Mouse (Mus musculus) gastrocnemius, postnatal 14 days (tissue): ENCODE measurements around the gene Pick1. TPM values are rescaled to one million over a fixed set of nuclear protein-coding genes. Genes with fewer than 3 reads are reported as not detected.

Experiments used
- DNase-seq: peaks from one replicate; pipeline ENCODE4 v3.0.0; 2021; ENCODE audit warnings: mixed read lengths
- intact Hi-C: fragments of 180-260 bp; cut with DNase I; formaldehyde crosslinking; loops from one replicate; pipeline ENCODE4 v1.15.1; 2025; ENCODE audit warnings: low total_unique reads
- total RNA-seq, 2 experiments: library from RNA; stranded (reverse); gene quantifications; 2 replicates each; pipeline ENCODE4 v1.2.3; 2021

Pick1 gene
- total RNA-seq, 2 experiments from 2014 or later, result 22.3 to 26.3 TPM

- DNase-seq, result no peak
- intact Hi-C loops, result no loop called here
Measured at GRCm38 (mm10) chr15:79298553-79298952, 69.6 kb downstream of the Pick1 start.

Other genes with a start within 250 kb of the Pick1 start
- gene H1f0, start 200.7 kb upstream of the Pick1 start, total RNA-seq, result 100 to 1,000 TPM; 129 to 164 TPM
- gene Galr3, start 187.3 kb upstream of the Pick1 start, total RNA-seq, result under 1 TPM in 1 of 2 experiments, not detected in 1; 0.23 TPM
- 1 to 10 TPM; 5.4 to 6.1 TPM for gene Ankrd54, start 166.3 kb upstream of the Pick1 start, total RNA-seq
- 10 to 100 TPM; 65.8 to 69.7 TPM for gene Eif3l, start 154.0 kb upstream of the Pick1 start, total RNA-seq
- gene Micall1, start 120.3 kb upstream of the Pick1 start, total RNA-seq, result 10 to 100 TPM; 14.4 to 15.8 TPM
- 10 to 100 TPM; 62.4 to 74.9 TPM for gene Polr2f, start 88.2 kb upstream of the Pick1 start, total RNA-seq
- gene 1700088E04Rik, start 87.9 kb upstream of the Pick1 start, total RNA-seq, result 1 to 10 TPM in 1 of 2 experiments, under 1 TPM in 1; 0.43 to 1.1 TPM
- 1 to 10 TPM; 2.3 to 6.5 TPM for gene Sox10, start 63.9 kb upstream of the Pick1 start, total RNA-seq
- under 1 TPM; 0.29 to 0.38 TPM for gene Gm49486, start 218 bp downstream of the Pick1 start, total RNA-seq
- under 1 TPM; 0.12 to 0.38 TPM for gene Slc16a8, start 25.6 kb downstream of the Pick1 start, total RNA-seq
- gene Baiap2l2, start 56.4 kb downstream of the Pick1 start, total RNA-seq, result 1 to 10 TPM in 1 of 2 experiments, under 1 TPM in 1; 0.69 to 4.0 TPM
- gene Pla2g6, start 99.2 kb downstream of the Pick1 start, total RNA-seq, result 1 to 10 TPM; 9.0 to 9.8 TPM
- gene Maff, start 117.4 kb downstream of the Pick1 start, total RNA-seq, result 1 to 10 TPM; 1.4 to 2.7 TPM
- 10 to 100 TPM; 31.5 to 32.6 TPM for gene Tmem184b, start 174.4 kb downstream of the Pick1 start, total RNA-seq
- 10 to 100 TPM; 46.6 to 46.7 TPM for gene Csnk1e, start 226.4 kb downstream of the Pick1 start, total RNA-seq